ENCODE assay signal across 8 mouse cellular contexts in genomic region chrX:7762921-7763197, GRCm38 (mm10). TPM values are rescaled to one million over a fixed set of nuclear protein-coding genes. Genes with fewer than 3 reads are reported as not detected.
DNase-seq lines count a peak whose midpoint lies in the region; ATAC-seq and TF ChIP-seq lines count a peak whose summit lies in the region.

No protein-coding gene starts in this region.

- 0 out of 2 replicates have a peak, but pooled peaks have one; percentile 3 for ATAC-seq in kidney, embryonic 15.5 days (replicated peaks; ENCODE audit: low FRiP score)
- peak; percentile 34 for ATAC-seq in hindbrain, embryonic 12.5 days (ENCODE audit: low FRiP score)
- no peak for ATAC-seq in midbrain, embryonic 13.5 days

- no peaks in the 10 kb centered on the region for H3K27me3 ChIP-seq in kidney, embryonic 15.5 days
- no peaks in the 10 kb centered on the region for H3K27me3 ChIP-seq in hindbrain, embryonic 12.5 days
- H3K27me3 ChIP-seq in midbrain, embryonic 13.5 days: no peaks in the 10 kb centered on the region

- no peak for TF ChIP-seq CTCF in bone marrow macrophage, adult 2 months (IDR thresholded peaks at IDR 0.05; ENCODE audit: low read depth, low read length)

- peak overlapping the region; percentile 65 for H3K4me2 ChIP-seq in kidney, embryonic 15.5 days
- H3K4me2 ChIP-seq in hindbrain, embryonic 12.5 days (replicated peaks): peak overlapping the region; percentile 67
- peak overlapping the region; percentile 72 for H3K4me2 ChIP-seq in midbrain, embryonic 13.5 days (replicated peaks)

- H3K36me3 ChIP-seq in kidney, embryonic 15.5 days: peaks cover 15% of the 10 kb centered on the region
- H3K36me3 ChIP-seq in hindbrain, embryonic 12.5 days: peaks cover 12% of the 10 kb centered on the region; the same call in 1 of the 2 replicates
- peaks cover 15% of the 10 kb centered on the region for H3K36me3 ChIP-seq in midbrain, embryonic 13.5 days

- peaks cover 23% of the 10 kb centered on the region for H3K4me1 ChIP-seq in kidney, embryonic 15.5 days
- H3K4me1 ChIP-seq in bone marrow macrophage, adult 2 months (ENCODE audit: control insufficient read depth, insufficient read depth, low read length): peaks cover 16% of the 10 kb centered on the region
- H3K4me1 ChIP-seq in hindbrain, embryonic 12.5 days: peaks cover 17% of the 10 kb centered on the region; the same call in 1 of the 2 replicates
- H3K4me1 ChIP-seq in midbrain, embryonic 13.5 days (replicated peaks): peaks cover 27% of the 10 kb centered on the region

- H3K27ac ChIP-seq in kidney, embryonic 15.5 days: peak overlapping the region; percentile 78
- H3K27ac ChIP-seq in bone marrow macrophage, adult 2 months (ENCODE audit: insufficient read depth, low read depth, low read length): peak overlapping the region; percentile 98
- H3K27ac ChIP-seq in hindbrain, embryonic 12.5 days: peak overlapping the region; percentile 70
- peak overlapping the region; percentile 35; the same call in 1 of the 2 replicates for H3K27ac ChIP-seq in midbrain, embryonic 13.5 days

- peak overlapping the region; percentile 70 for H3K4me3 ChIP-seq in kidney, embryonic 15.5 days (replicated peaks)
- peak overlapping the region; percentile 83 for H3K4me3 ChIP-seq in bone marrow macrophage, adult 2 months (ENCODE audit: insufficient read depth, low read length)
- H3K4me3 ChIP-seq in hindbrain, embryonic 12.5 days: peak overlapping the region; percentile 62
- H3K4me3 ChIP-seq in midbrain, embryonic 13.5 days (replicated peaks): peak overlapping the region; percentile 65

- no peak for TF ChIP-seq POLR2A in bone marrow macrophage, adult 2 months (IDR thresholded peaks at IDR 0.05; ENCODE audit: borderline replicate concordance, low read depth, low read length)

- no peak for DNase-seq in kidney, adult 9 months
- no peak for DNase-seq in left cerebral cortex, postnatal 10 days (ENCODE audit: extremely low spot score in 1 of 2, low spot score in 2 of 2)
- DNase-seq in spleen, adult 18-20 months: no peak
- DNase-seq in adrenal gland, adult 8-10 months: no peak

- H3K9ac ChIP-seq in kidney, embryonic 15.5 days: peak overlapping the region; percentile 73
- peak overlapping the region; percentile 69 for H3K9ac ChIP-seq in hindbrain, embryonic 12.5 days
- H3K9ac ChIP-seq in midbrain, embryonic 13.5 days (replicated peaks): peak overlapping the region; percentile 75

- no peaks in the 10 kb centered on the region for H3K9me3 ChIP-seq in kidney, embryonic 15.5 days (replicated peaks)
- no peaks in the 10 kb centered on the region for H3K9me3 ChIP-seq in hindbrain, embryonic 12.5 days (replicated peaks)
- no peaks in the 10 kb centered on the region; the same call in 1 of the 2 replicates for H3K9me3 ChIP-seq in midbrain, embryonic 13.5 days

- intact Hi-C loops in left cerebral cortex, postnatal 10 days (cut with DNase I): no loop called here

- WGBS in kidney, embryonic 15.5 days: 20% methylated on average over 21 of the region's 21 CpGs
- 22% methylated on average over 20 of the region's 21 CpGs for WGBS in hindbrain, embryonic 12.5 days
- 28% methylated on average over 21 of the region's 21 CpGs for WGBS in midbrain, embryonic 13.5 days

RNA-seq across cellular contexts. Expression of gene Tfe3, which starts 0.5 kb away (rescaled TPM):
- 26.3 and 30.9 TPM in 2 replicates for polyA plus RNA-seq in kidney, embryonic 15.5 days (2015; fragmentation: Nextera tagmentation; extraction: Ambion mirVana)
- 137 and 141 TPM in 2 replicates for polyA plus RNA-seq in bone marrow macrophage, adult 2 months (2012; ENCODE audit: insufficient read depth, insufficient read length, missing spikeins)
- 33.9 and 34.8 TPM in 2 replicates for polyA plus RNA-seq in hindbrain, embryonic 12.5 days (2016; fragmentation: Nextera tagmentation; extraction: Ambion mirVana)
- polyA plus RNA-seq in midbrain, embryonic 13.5 days (2015; fragmentation: Nextera tagmentation; extraction: Ambion mirVana): 25.3 and 30.4 TPM in 2 replicates
- 10 to 100 TPM; 30.0 to 35.6 TPM for total RNA-seq in left cerebral cortex, postnatal 10 days (2021)
- total RNA-seq in adrenal gland, adult 8-10 months (2022): 10 to 100 TPM; 36.1 to 53.1 (median 44.9) TPM

RNA-seq across cellular contexts. Expression of gene Ccdc120, which starts 12.2 kb away (rescaled TPM):
- polyA plus RNA-seq in kidney, embryonic 15.5 days (2015; fragmentation: Nextera tagmentation; extraction: Ambion mirVana): 19.6 and 20.2 TPM in 2 replicates
- 0.75 and 1.9 TPM in 2 replicates for polyA plus RNA-seq in bone marrow macrophage, adult 2 months (2012; ENCODE audit: insufficient read depth, insufficient read length, missing spikeins)
- polyA plus RNA-seq in hindbrain, embryonic 12.5 days (2016; fragmentation: Nextera tagmentation; extraction: Ambion mirVana): 34.5 and 37.7 TPM in 2 replicates
- 46.0 and 51.0 TPM in 2 replicates for polyA plus RNA-seq in midbrain, embryonic 13.5 days (2015; fragmentation: Nextera tagmentation; extraction: Ambion mirVana)
- total RNA-seq in left cerebral cortex, postnatal 10 days (2021): 10 to 100 TPM; 28.9 to 29.7 TPM
- 1 to 10 TPM; 4.7 to 7.3 (median 5.4) TPM for total RNA-seq in adrenal gland, adult 8-10 months (2022)

RNA-seq across cellular contexts. Expression of gene Gripap1, which starts 26.7 kb away (rescaled TPM):
- 44.1 and 51.8 TPM in 2 replicates for polyA plus RNA-seq in kidney, embryonic 15.5 days (2015; fragmentation: Nextera tagmentation; extraction: Ambion mirVana)
- 94.8 and 103 TPM in 2 replicates for polyA plus RNA-seq in bone marrow macrophage, adult 2 months (2012; ENCODE audit: insufficient read depth, insufficient read length, missing spikeins)
- 72.5 and 79.2 TPM in 2 replicates for polyA plus RNA-seq in hindbrain, embryonic 12.5 days (2016; fragmentation: Nextera tagmentation; extraction: Ambion mirVana)
- polyA plus RNA-seq in midbrain, embryonic 13.5 days (2015; fragmentation: Nextera tagmentation; extraction: Ambion mirVana): 76.5 and 81.7 TPM in 2 replicates
- total RNA-seq in left cerebral cortex, postnatal 10 days (2021): 10 to 100 TPM; 79.5 to 84.6 TPM
- total RNA-seq in adrenal gland, adult 8-10 months (2022): 10 to 100 TPM; 43.8 to 71.8 (median 60.5) TPM

RNA-seq across cellular contexts. Expression of gene Praf2, which starts 34.6 kb away (rescaled TPM):
- polyA plus RNA-seq in kidney, embryonic 15.5 days (2015; fragmentation: Nextera tagmentation; extraction: Ambion mirVana): 64.4 and 68.9 TPM in 2 replicates
- 17.7 and 19.1 TPM in 2 replicates for polyA plus RNA-seq in bone marrow macrophage, adult 2 months (2012; ENCODE audit: insufficient read depth, insufficient read length, missing spikeins)
- polyA plus RNA-seq in hindbrain, embryonic 12.5 days (2016; fragmentation: Nextera tagmentation; extraction: Ambion mirVana): 86.0 and 88.5 TPM in 2 replicates
- polyA plus RNA-seq in midbrain, embryonic 13.5 days (2015; fragmentation: Nextera tagmentation; extraction: Ambion mirVana): 110 and 111 TPM in 2 replicates
- total RNA-seq in left cerebral cortex, postnatal 10 days (2021): 100 to 1,000 TPM in 1 of 2 experiments, 10 to 100 TPM in 1; 97.3 to 105 TPM
- total RNA-seq in adrenal gland, adult 8-10 months (2022): 10 to 100 TPM; 14.4 to 18.2 (median 15.7) TPM

RNA-seq across cellular contexts. Expression of gene Gm45208, which starts 40.8 kb away (rescaled TPM):
- 0.96 TPM in 1 of 2 replicates, not detected in the other for polyA plus RNA-seq in kidney, embryonic 15.5 days (2015; fragmentation: Nextera tagmentation; extraction: Ambion mirVana)
- polyA plus RNA-seq in bone marrow macrophage, adult 2 months (2012; ENCODE audit: insufficient read depth, insufficient read length, missing spikeins): not detected in 2 replicates
- 1.7 TPM in 1 of 2 replicates, not detected in the other for polyA plus RNA-seq in hindbrain, embryonic 12.5 days (2016; fragmentation: Nextera tagmentation; extraction: Ambion mirVana)
- not detected in 2 replicates for polyA plus RNA-seq in midbrain, embryonic 13.5 days (2015; fragmentation: Nextera tagmentation; extraction: Ambion mirVana)
- total RNA-seq in left cerebral cortex, postnatal 10 days (2021): under 1 TPM in 1 of 2 experiments, not detected in 1; 0.69 TPM
- total RNA-seq in adrenal gland, adult 8-10 months (2022): not detected

Comparison
In these comparisons a context has a peak if more than half of its experiments do, and no peak if none do; other contexts are left out.
1. H3K27ac ChIP-seq: peak in every context shown above with its lines; median percentile 98 in bone marrow macrophage, adult 2 months; 78 in kidney, embryonic 15.5 days; 70 in hindbrain, embryonic 12.5 days; 35 in midbrain, embryonic 13.5 days.